In genomic region chr13:113820176-113820575, GRCm38 (mm10) we compare ENCODE assay signal across 28 mouse cellular contexts. TPM values are rescaled to one million over a fixed set of nuclear protein-coding genes. Genes with fewer than 3 reads are reported as not detected.
"Had no signal": no experiment of that assay in that cellular context is flagged by ENCODE, and none has a peak within 500 bp of the region (broad histone marks: within the 10 kb centered on the region; RNA-seq: fewer than 3 reads in every experiment).

No protein-coding gene starts in this region.

- H3K36me3 ChIP-seq: embryonic facial prominence, embryonic 10.5 days; embryonic facial prominence, embryonic 12.5 days; embryonic facial prominence, embryonic 13.5 days; embryonic facial prominence, embryonic 15.5 days; forebrain, embryonic 12.5 days; forebrain, embryonic 15.5 days had no signal

- H3K9me3 ChIP-seq: embryonic facial prominence, embryonic 10.5 days; embryonic facial prominence, embryonic 12.5 days; embryonic facial prominence, embryonic 13.5 days; embryonic facial prominence, embryonic 15.5 days; forebrain, embryonic 10.5 days; forebrain, embryonic 12.5 days; forebrain, embryonic 13.5 days; forebrain, embryonic 15.5 days had no signal

- H3K27me3 ChIP-seq: embryonic facial prominence, embryonic 12.5 days; embryonic facial prominence, embryonic 13.5 days; embryonic facial prominence, embryonic 15.5 days; forebrain, embryonic 12.5 days; forebrain, embryonic 13.5 days; forebrain, embryonic 15.5 days had no signal

- ATAC-seq: forebrain, embryonic 13.5 days; forebrain, embryonic 14.5 days; forebrain, embryonic 15.5 days; forebrain, embryonic 16.5 days; forebrain, postnatal 0 days had no signal

- H3K27ac ChIP-seq: embryonic facial prominence, embryonic 10.5 days; embryonic facial prominence, embryonic 12.5 days; embryonic facial prominence, embryonic 13.5 days; embryonic facial prominence, embryonic 15.5 days; forebrain, embryonic 10.5 days; forebrain, embryonic 12.5 days; forebrain, embryonic 13.5 days; forebrain, embryonic 15.5 days; gastrocnemius, adult 2 months; heart, adult 2 months had no signal

- H3K9ac ChIP-seq: embryonic facial prominence, embryonic 12.5 days; embryonic facial prominence, embryonic 13.5 days; embryonic facial prominence, embryonic 15.5 days; forebrain, embryonic 12.5 days; forebrain, embryonic 13.5 days; forebrain, embryonic 15.5 days; forebrain, postnatal 0 days had no signal

- H3K4me2 ChIP-seq: embryonic facial prominence, embryonic 12.5 days; embryonic facial prominence, embryonic 13.5 days; embryonic facial prominence, embryonic 15.5 days; forebrain, embryonic 12.5 days; forebrain, embryonic 13.5 days; forebrain, embryonic 15.5 days had no signal

- H3K4me3 ChIP-seq: embryonic facial prominence, embryonic 10.5 days; embryonic facial prominence, embryonic 12.5 days; embryonic facial prominence, embryonic 13.5 days; embryonic facial prominence, embryonic 15.5 days; erythroblast, embryonic 14.5 days; forebrain, embryonic 10.5 days; forebrain, embryonic 12.5 days; forebrain, embryonic 13.5 days; forebrain, embryonic 15.5 days; gastrocnemius, adult 2 months; heart, adult 2 months had no signal

- DNase-seq: cerebellum, adult 2 months; cerebellum, adult 8-10 months; cerebellum, adult 9-10 months; cerebellum, adult 9-11 months; cerebellum, postnatal 10 days; cerebellum, postnatal 14 days; cerebellum, postnatal 25 days; cerebellum, postnatal 36 days; embryo, embryonic 11 days; forebrain, postnatal 0 days; gastrocnemius, adult 2 months; gastrocnemius, postnatal 10 days; gastrocnemius, postnatal 14 days; gastrocnemius, postnatal 25 days; gastrocnemius, postnatal 36 days; heart, adult 18-20 months; heart, adult 2 months had no signal

RNA-seq across cellular contexts. Expression of gene Arl15, which starts 25.9 kb away (rescaled TPM):
- polyA plus RNA-seq: erythroblast, embryonic 14.5 days had no signal
